Mouse (Mus musculus): ENCODE measurements around the gene Elmod1. TPM values are rescaled to one million over a fixed set of nuclear protein-coding genes. Genes with fewer than 3 reads are reported as not detected.

Elmod1 gene
- polyA plus RNA-seq, 1 experiment from 2014 or later: 11.4 TPM

GRCm38 (mm10) chr9:53967610-53968368, 7.3 kb downstream of the Elmod1 start:
- TF ChIP-seq CTCF (IDR thresholded peaks at IDR 0.05): peak; percentile 44
- ChIA-PET POLR2A (no interaction called here), CTCF (interaction anchor here (1.1 to 1.6 kb wide), 3 partner anchors 12 to 57 kb away, joined by 3 to 5 read pairs (median 4); no protein-coding TSS in a partner anchor)
- DNase-seq (ENCODE audit: low read depth, low spot score): peak; percentile 84
- H3K27me3 ChIP-seq: no peaks in the 10 kb centered on the region
- in situ Hi-C loops (cut with MboI; ENCODE audit: low pct_unique_long_range_greater_than_20kb): no loop called here
- peak; percentile 98 for ATAC-seq

GRCm38 (mm10) chr9:53957021-53957420, 18.1 kb downstream of the Elmod1 start:
- in situ Hi-C loops (cut with MboI; ENCODE audit: low pct_unique_long_range_greater_than_20kb): no loop called here
- DNase-seq (ENCODE audit: low read depth, low spot score) (no peak), ATAC-seq (no peak)
- ChIA-PET POLR2A (no interaction called here), CTCF (interaction anchor here (1.0 to 1.7 kb wide), 3 partner anchors 9 to 30 kb away, joined by 3 to 4 read pairs (median 3); no protein-coding TSS in a partner anchor)
- no peak for TF ChIP-seq CTCF (IDR thresholded peaks at IDR 0.05)
- H3K27me3 ChIP-seq: no peaks in the 10 kb centered on the region

DNA sequence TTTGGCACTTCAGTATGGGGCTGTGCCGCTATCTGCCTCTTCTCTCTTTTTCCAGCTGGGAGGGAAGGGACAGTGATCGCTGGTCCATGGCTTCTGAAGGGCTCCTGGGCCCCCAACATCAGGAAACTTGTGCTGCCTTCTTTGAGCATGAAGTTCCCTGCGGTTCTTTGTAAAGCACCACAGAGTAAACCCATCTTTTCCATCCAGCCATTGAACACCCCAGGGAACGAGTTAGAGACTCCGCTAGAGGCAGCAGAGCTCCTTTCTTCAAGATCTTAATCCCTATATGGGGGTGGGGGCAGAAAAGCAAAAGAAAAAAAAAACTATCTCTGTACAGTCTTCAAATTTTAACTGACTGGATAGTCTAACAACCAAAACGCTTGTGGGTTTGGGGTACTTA, 20.2 kb downstream of the Elmod1 start:
- DNase-seq (ENCODE audit: low read depth, low spot score): no peak
- ChIA-PET CTCF (no interaction called here), POLR2A (no interaction called here)
- no peak for ATAC-seq
- TF ChIP-seq CTCF (IDR thresholded peaks at IDR 0.05): no peak
- in situ Hi-C loops (cut with MboI; ENCODE audit: low pct_unique_long_range_greater_than_20kb): no loop called here
- no peaks in the 10 kb centered on the region for H3K27me3 ChIP-seq

- ATAC-seq: no peak
- POLR2A ChIA-PET: no interaction called here
- CTCF ChIA-PET: interaction anchor here (1.0 kb wide), 1 partner anchor 19 kb away, joined by 3 read pairs; no protein-coding TSS in a partner anchor
- peak; percentile 35 for TF ChIP-seq CTCF (IDR thresholded peaks at IDR 0.05)
- no peaks in the 10 kb centered on the region for H3K27me3 ChIP-seq
- in situ Hi-C loops (cut with MboI; ENCODE audit: low pct_unique_long_range_greater_than_20kb): no loop called here
- no peak for DNase-seq (ENCODE audit: low read depth, low spot score)
Observed at GRCm38 (mm10) chr9:53947463-53947862, 27.6 kb downstream of the Elmod1 start.

- no peak for TF ChIP-seq CTCF (IDR thresholded peaks at IDR 0.05)
- DNase-seq (ENCODE audit: low read depth, low spot score) (no peak), ATAC-seq (no peak)
- in situ Hi-C loops (cut with MboI; ENCODE audit: low pct_unique_long_range_greater_than_20kb): loop anchor here (10.0 kb wide), 1 partner anchor 46 kb away; no protein-coding TSS in a partner anchor
- no peaks in the 10 kb centered on the region for H3K27me3 ChIP-seq
- POLR2A ChIA-PET: no interaction called here
- CTCF ChIA-PET: no interaction called here
Observed at GRCm38 (mm10) chr9:53938555-53938954, 36.5 kb downstream of the Elmod1 start.

- H3K27me3 ChIP-seq: no peaks in the 10 kb centered on the region
- ATAC-seq (no peak), DNase-seq (ENCODE audit: low read depth, low spot score) (no peak)
- ChIA-PET CTCF (interaction anchor here (1.0 to 1.6 kb wide), 3 partner anchors 46 to 56 kb away, joined by 4 read pairs; no protein-coding TSS in a partner anchor), POLR2A (no interaction called here)
- TF ChIP-seq CTCF (IDR thresholded peaks at IDR 0.05): peak; percentile 91
- in situ Hi-C loops (cut with MboI; ENCODE audit: low pct_unique_long_range_greater_than_20kb): loop anchor here (10.0 kb wide), 1 partner anchor 51 kb away; no protein-coding TSS in a partner anchor
Observed at GRCm38 (mm10) chr9:53934179-53934578, 40.9 kb downstream of the Elmod1 start.

- TF ChIP-seq CTCF (IDR thresholded peaks at IDR 0.05): no peak
- ATAC-seq (no peak), DNase-seq (ENCODE audit: low read depth, low spot score) (no peak)
- CTCF ChIA-PET: interaction anchor here (1.0 to 1.6 kb wide), 3 partner anchors 11 to 54 kb away, joined by 4 read pairs; no protein-coding TSS in a partner anchor
- POLR2A ChIA-PET: no interaction called here
- no peaks in the 10 kb centered on the region for H3K27me3 ChIP-seq
- in situ Hi-C loops (cut with MboI; ENCODE audit: low pct_unique_long_range_greater_than_20kb): loop anchor here (10.0 kb wide), 1 partner anchor 51 kb away; no protein-coding TSS in a partner anchor
Observed at GRCm38 (mm10) chr9:53933375-53933774, 41.7 kb downstream of the Elmod1 start.

GRCm38 (mm10) chr9:53930906-53931305, 44.2 kb downstream of the Elmod1 start:
- H3K27me3 ChIP-seq: no peaks in the 10 kb centered on the region
- in situ Hi-C loops (cut with MboI; ENCODE audit: low pct_unique_long_range_greater_than_20kb): loop anchor here (10.0 kb wide), 1 partner anchor 54 kb away; no protein-coding TSS in a partner anchor
- ATAC-seq (no peak), DNase-seq (ENCODE audit: low read depth, low spot score) (no peak)
- TF ChIP-seq CTCF (IDR thresholded peaks at IDR 0.05): no peak
- CTCF ChIA-PET: no interaction called here
- POLR2A ChIA-PET: no interaction called here

- no peak for DNase-seq (ENCODE audit: low read depth, low spot score)
- ChIA-PET CTCF (interaction anchor here (0.7 kb wide), 1 partner anchor 10 kb away, joined by 3 read pairs; no protein-coding TSS in a partner anchor), POLR2A (no interaction called here)
- in situ Hi-C loops (cut with MboI; ENCODE audit: low pct_unique_long_range_greater_than_20kb): no loop called here
- no peak for ATAC-seq
- TF ChIP-seq CTCF (IDR thresholded peaks at IDR 0.05): no peak
- no peaks in the 10 kb centered on the region for H3K27me3 ChIP-seq
Observed at GRCm38 (mm10) chr9:53921061-53921460, 54.0 kb downstream of the Elmod1 start.

GRCm38 (mm10) chr9:53915929-53916721, 59.0 kb downstream of the Elmod1 start:
- in situ Hi-C loops (cut with MboI; ENCODE audit: low pct_unique_long_range_greater_than_20kb): no loop called here
- TF ChIP-seq CTCF (IDR thresholded peaks at IDR 0.05): no peak
- ChIA-PET CTCF (no interaction called here), POLR2A (no interaction called here)
- ATAC-seq (no peak), DNase-seq (ENCODE audit: low read depth, low spot score) (no peak)
- H3K27me3 ChIP-seq: no peaks in the 10 kb centered on the region
